Mouse (Mus musculus) intestine, embryonic 15.5 days (tissue): Measurements from ENCODE around the gene Erp27. TPM values are rescaled to one million over a fixed set of nuclear protein-coding genes. Genes with fewer than 3 reads are reported as not detected.

Source experiments
- ATAC-seq: fragments of 200-750 bp; cut with Nextera tagmentation; 2 replicates; pipeline ENCODE4 v1.8.0; 2017; ENCODE audit warnings: moderate TSS enrichment, moderate library complexity
- H3K27ac ChIP-seq: fragments of 300-500 bp; sonication (generic); 2 replicates; pipeline ENCODE4 v1.5.1; 2015; ENCODE audit warnings: mild to moderate bottlenecking, inconsistent platforms
- H3K27me3 ChIP-seq: fragments of 300-500 bp; sonication (generic); replicated peaks from 2 replicates; pipeline ENCODE4 v1.6.1; 2015; ENCODE audit warnings: inconsistent platforms
- H3K36me3 ChIP-seq: fragments of 300-500 bp; sonication (generic); 2 replicates; pipeline ENCODE4 v1.6.1; 2015; ENCODE audit warnings: inconsistent platforms
- H3K4me1 ChIP-seq: fragments of 300-500 bp; sonication (generic); replicated peaks from 2 replicates; pipeline ENCODE4 v1.6.1; 2015; ENCODE audit warnings: inconsistent platforms
- H3K4me2 ChIP-seq: fragments of 300-500 bp; sonication (generic); replicated peaks from 2 replicates; pipeline ENCODE4 v1.6.1; 2015; ENCODE audit warnings: mild to moderate bottlenecking, inconsistent platforms
- H3K4me3 ChIP-seq: fragments of 300-500 bp; sonication (generic); replicated peaks from 2 replicates; pipeline ENCODE4 v1.5.1; 2015; ENCODE audit warnings: inconsistent platforms
- H3K9ac ChIP-seq: fragments of 300-500 bp; sonication (generic); 2 replicates; pipeline ENCODE4 v1.6.1; 2015; ENCODE audit warnings: inconsistent platforms
- H3K9me3 ChIP-seq: fragments of 300-500 bp; sonication (generic); 2 replicates; pipeline ENCODE4 v1.6.1; 2016; ENCODE audit warnings: inconsistent platforms
- WGBS: fragments of 180-500 bp; shearing (Covaris S2); methylation state at CpG from one replicate; pipeline ENCODE4 v1.1.7; 2015; 5-methylcytosine and 5-hydroxymethylcytosine counted together
- polyA plus RNA-seq: library from polyadenylated mRNA; unstranded; fragments of >200 nt; fragmentation: Nextera tagmentation; extraction: Ambion mirVana; gene quantifications from 2 replicates; pipeline ENCODE4 v1.2.1, GENCODE M21; 2015

The Erp27 gene
- polyA plus RNA-seq, 1 experiment from 2014 or later, result 14.6 TPM

DNA sequence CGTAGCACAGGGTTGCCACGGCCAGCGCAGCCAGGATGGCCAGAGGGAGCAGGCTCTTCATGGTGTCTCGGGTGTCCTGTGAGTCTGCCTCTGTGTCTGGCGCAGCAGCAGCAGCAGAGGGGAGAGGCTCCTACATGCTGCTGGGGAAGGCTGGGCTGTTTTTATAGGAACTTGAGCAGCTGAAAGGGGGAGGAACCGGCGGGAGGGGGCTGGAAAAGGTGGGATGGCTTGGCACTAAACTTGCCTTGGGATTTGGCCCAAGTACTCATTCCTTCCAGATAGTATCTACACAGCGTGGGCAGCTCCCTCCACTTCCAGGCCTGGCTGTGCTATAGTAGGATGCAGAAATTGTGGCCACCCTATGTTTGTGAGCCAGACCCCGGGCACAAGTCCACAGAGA is 46.3 kb downstream of the Erp27 start, which contains the start of gene Mgp:
Gene Mgp (minus strand): TSS at position 154 of the 400 bp plus-strand sequence.
- 0 out of 2 replicates have a peak within 1 kb of the TSS, but pooled peaks have one; percentile 36 for H3K9ac ChIP-seq
- peak within 1 kb of the TSS; percentile 24 for H3K4me3 ChIP-seq
- H3K4me2 ChIP-seq, result peak within 1 kb of the TSS; percentile 38
- WGBS, result 39% methylated on average over 9 of the region's 9 CpGs
- 0 out of 2 replicates have a peak, but pooled peaks cover 13% of the 10 kb centered on the region for H3K4me1 ChIP-seq
- no peaks in the 10 kb centered on the region for H3K9me3 ChIP-seq
- H3K27ac ChIP-seq, result 0 out of 2 replicates have a peak within 1 kb of the TSS, but pooled peaks have one; percentile 36
- peak; percentile 53 for ATAC-seq
- no peaks in the 10 kb centered on the region for H3K27me3 ChIP-seq
- no peaks in the 10 kb centered on the region for H3K36me3 ChIP-seq

DNA sequence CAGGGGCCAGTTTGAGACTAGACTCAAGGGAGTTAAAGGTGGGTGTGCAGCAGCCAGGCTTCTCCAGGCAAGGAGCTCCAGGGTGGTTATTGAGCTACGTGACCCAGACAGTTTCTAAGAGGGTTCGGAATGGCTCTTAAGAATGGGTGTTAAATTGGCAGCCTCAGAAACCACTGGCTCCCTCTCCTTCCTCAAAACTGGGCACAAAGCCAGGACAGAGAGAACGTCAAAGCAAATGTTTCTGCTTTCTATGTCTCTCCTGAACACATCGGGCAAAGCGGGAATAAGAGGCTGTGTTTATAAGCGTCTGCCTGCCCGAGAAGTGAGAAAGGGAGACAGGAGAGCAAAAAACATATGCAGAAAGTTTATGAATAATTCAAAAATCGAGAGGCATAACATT is 47.4 kb downstream of the Erp27 start:
- Histone ChIP-seq H3K27me3 (no peaks in the 10 kb centered on the region), H3K9ac (no peak overlapping the region), H3K4me2 (peak overlapping the region; percentile 35), H3K9me3 (no peaks in the 10 kb centered on the region), H3K36me3 (no peaks in the 10 kb centered on the region), H3K4me3 (peak overlapping the region; percentile 10; the same call in 1 of the 2 replicates), H3K4me1 (0 out of 2 replicates have a peak, but pooled peaks cover 13% of the 10 kb centered on the region), H3K27ac (no peak overlapping the region)
- 31% methylated on average over 8 of the region's 8 CpGs for WGBS
- ATAC-seq, result no peak

DNA sequence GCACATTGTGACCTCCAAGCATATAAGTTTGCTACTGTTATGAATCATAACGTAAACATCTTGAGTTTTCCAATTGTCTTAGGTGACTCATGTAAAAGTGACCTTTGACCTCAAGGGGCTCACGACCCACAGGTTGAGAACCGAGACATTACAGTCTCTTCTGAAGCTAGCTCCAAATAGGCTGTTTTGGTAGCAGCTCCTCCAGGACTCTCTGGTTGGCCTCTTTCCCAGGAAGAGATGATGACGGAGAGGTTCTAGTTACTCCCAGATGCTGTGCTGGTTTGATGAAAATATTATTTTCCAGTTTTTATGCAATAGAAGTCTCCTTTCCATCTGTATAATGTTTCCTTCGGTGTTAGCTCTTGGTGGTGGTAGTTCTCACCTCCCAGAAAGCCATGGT is 53.1 kb downstream of the Erp27 start:
- H3K27me3 ChIP-seq, result no peaks in the 10 kb centered on the region
- no peaks in the 10 kb centered on the region for H3K9me3 ChIP-seq
- no peak for ATAC-seq
- no peak overlapping the region for H3K4me3 ChIP-seq
- no peaks in the 10 kb centered on the region for H3K36me3 ChIP-seq
- no peak overlapping the region for H3K4me2 ChIP-seq
- no peak overlapping the region for H3K27ac ChIP-seq
- H3K9ac ChIP-seq, result no peak overlapping the region
- H3K4me1 ChIP-seq, result peaks cover 7% of the 10 kb centered on the region; the same call in 1 of the 2 replicates
- WGBS, result 64% methylated on average over 5 of the region's 5 CpGs

DNA sequence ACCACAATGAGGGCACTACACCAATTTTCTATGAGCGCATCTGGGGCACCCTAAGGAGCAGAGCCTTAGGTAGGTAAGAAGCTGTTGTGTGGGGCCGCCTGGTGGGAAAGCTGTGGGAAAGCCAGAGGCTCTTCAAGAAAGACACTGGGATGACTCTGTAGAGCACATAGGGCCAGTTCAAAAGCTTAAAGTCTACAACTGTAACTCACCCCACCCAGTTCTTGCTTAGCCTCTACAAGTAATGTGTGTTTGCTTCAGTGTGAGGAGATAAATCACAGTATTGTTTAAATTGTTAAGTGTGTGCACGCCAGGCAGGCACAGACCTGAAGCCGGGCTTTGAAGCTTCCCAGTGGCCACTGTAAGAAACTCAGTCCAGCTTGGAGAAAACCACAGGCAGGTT is 55.8 kb downstream of the Erp27 start:
- Histone ChIP-seq H3K36me3 (no peaks in the 10 kb centered on the region), H3K4me2 (no peak overlapping the region), H3K27me3 (no peaks in the 10 kb centered on the region), H3K9me3 (no peaks in the 10 kb centered on the region), H3K4me3 (no peak overlapping the region), H3K9ac (no peak overlapping the region), H3K4me1 (peaks cover 5% of the 10 kb centered on the region; the same call in 1 of the 2 replicates), H3K27ac (no peak overlapping the region)
- 60% methylated on average over 4 of the region's 4 CpGs for WGBS
- no peak for ATAC-seq

DNA sequence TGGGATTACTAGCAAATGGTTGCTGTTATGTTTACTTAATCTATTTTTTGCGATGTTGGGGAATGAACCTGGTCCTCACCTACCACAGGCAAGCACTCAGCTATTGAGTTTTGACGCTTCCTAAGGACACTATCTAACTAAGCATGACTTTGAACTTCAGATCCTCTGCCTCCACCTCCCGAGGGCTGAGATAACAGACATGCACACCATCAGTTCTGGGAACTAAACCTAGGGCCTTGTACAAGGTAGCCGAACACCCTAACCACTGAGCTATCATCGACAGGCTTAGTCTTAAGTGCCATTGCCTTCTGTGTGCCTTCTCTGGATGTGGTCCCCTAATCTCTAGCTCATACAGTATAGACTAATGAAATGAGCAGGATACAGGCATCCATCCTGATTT is 56.6 kb downstream of the Erp27 start:
- Histone ChIP-seq H3K27ac (no peak overlapping the region), H3K4me3 (no peak overlapping the region), H3K4me2 (no peak overlapping the region), H3K9ac (no peak overlapping the region), H3K36me3 (no peaks in the 10 kb centered on the region), H3K27me3 (no peaks in the 10 kb centered on the region), H3K9me3 (no peaks in the 10 kb centered on the region), H3K4me1 (peaks cover 5% of the 10 kb centered on the region; the same call in 1 of the 2 replicates)
- ATAC-seq, result no peak
- WGBS, result 93% methylated on average over 5 of the region's 5 CpGs

DNA sequence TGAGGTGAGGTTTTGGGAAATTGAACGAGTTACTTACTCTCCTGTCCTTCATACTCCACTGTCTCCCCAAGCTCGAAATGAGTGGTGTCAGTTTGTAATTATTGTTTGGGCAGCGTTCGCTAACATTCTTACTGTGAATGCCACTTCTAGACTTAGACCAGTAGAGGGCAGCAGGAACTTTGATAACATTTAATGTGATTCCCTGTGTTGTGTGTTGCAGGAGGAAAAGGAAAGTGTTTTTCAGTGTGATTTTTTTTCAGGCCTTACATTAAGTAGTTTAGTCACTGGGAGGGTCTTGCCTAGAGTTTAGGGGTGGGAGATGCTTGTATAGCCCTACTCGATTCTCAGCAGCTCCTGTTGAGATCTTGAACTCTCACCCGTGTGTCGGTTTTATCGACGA is 61.0 kb downstream of the Erp27 start:
- Histone ChIP-seq H3K27ac (no peak overlapping the region), H3K36me3 (no peaks in the 10 kb centered on the region), H3K4me3 (no peak overlapping the region), H3K27me3 (no peaks in the 10 kb centered on the region), H3K4me2 (no peak overlapping the region), H3K9ac (no peak overlapping the region), H3K9me3 (no peaks in the 10 kb centered on the region), H3K4me1 (peaks cover 17% of the 10 kb centered on the region)
- 0 out of 2 replicates have a peak, but pooled peaks have one; percentile 15 for ATAC-seq
- 36% methylated on average over 9 of the region's 9 CpGs for WGBS

DNA sequence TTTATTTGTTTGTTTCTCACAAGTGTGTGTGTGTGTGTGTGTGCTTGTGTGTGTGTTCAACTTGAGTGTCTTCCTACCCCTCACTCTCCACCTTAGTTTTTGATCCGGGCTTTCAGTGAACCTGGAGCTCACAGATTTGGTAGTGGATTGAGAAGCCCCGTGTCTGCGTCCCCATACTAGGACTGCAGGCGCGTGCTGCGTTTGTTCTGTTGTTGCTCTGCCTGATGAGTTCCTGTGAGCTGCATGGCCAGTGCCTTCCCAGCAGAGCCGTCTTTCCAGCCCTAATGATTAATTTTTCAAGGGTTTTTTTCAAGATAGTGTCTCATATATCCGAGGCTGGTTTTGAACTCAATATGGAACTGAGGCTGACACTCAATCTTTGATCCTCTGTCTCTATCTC is 63.6 kb downstream of the Erp27 start:
- no peaks in the 10 kb centered on the region for H3K9me3 ChIP-seq
- peaks cover 14% of the 10 kb centered on the region for H3K4me1 ChIP-seq
- no peaks in the 10 kb centered on the region for H3K36me3 ChIP-seq
- no peak overlapping the region for H3K27ac ChIP-seq
- ATAC-seq, result no peak
- H3K27me3 ChIP-seq, result no peaks in the 10 kb centered on the region
- WGBS, result 34% methylated on average over 8 of the region's 8 CpGs
- no peak overlapping the region for H3K4me3 ChIP-seq
- no peak overlapping the region for H3K4me2 ChIP-seq
- no peak overlapping the region for H3K9ac ChIP-seq

DNA sequence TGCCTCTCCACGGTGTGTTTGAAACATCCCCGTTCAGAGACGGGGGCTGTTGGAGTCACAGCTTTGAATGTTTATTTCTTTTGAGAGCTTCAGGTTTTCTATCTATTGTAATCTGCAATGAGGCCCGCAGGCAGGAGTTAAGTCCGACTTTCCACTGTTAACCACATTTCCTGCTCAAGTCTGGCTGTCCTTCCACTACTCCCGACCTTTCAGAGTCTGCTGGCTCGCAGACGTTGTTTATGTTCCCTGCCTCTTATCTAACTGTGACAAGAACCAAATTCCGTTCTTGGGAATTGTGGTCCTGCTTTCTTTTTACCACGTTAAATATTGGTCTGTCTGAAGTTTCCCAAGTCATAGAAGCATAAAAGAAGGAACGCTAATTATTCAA is 64.1 kb downstream of the Erp27 start:
- 13% methylated on average over 11 of the region's 11 CpGs for WGBS
- no peaks in the 10 kb centered on the region for H3K36me3 ChIP-seq
- no peak overlapping the region for H3K9ac ChIP-seq
- H3K27ac ChIP-seq, result peak overlapping the region; percentile 73
- H3K4me1 ChIP-seq, result peaks cover 14% of the 10 kb centered on the region
- H3K9me3 ChIP-seq, result no peaks in the 10 kb centered on the region
- ATAC-seq, result peak; percentile 65
- peak overlapping the region; percentile 42 for H3K4me2 ChIP-seq
- no peak overlapping the region for H3K4me3 ChIP-seq
- H3K27me3 ChIP-seq, result no peaks in the 10 kb centered on the region

Other genes starting within 250 kb of the Erp27 start
- gene Gucy2c, start 140.4 kb downstream of the Erp27 start, polyA plus RNA-seq, result 72.4 and 75.1 TPM in 2 replicates
- 0.40 and 0.49 TPM in 2 replicates for gene Hist4h4, start 117.8 kb downstream of the Erp27 start, polyA plus RNA-seq
- 199 and 202 TPM in 2 replicates for gene H2afj, start 113.9 kb downstream of the Erp27 start, polyA plus RNA-seq
- gene BC049715, start 94.6 kb downstream of the Erp27 start, polyA plus RNA-seq, result 0.82 and 1.3 TPM in 2 replicates
- 85.1 and 92.7 TPM in 2 replicates for gene Wbp11, start 93.9 kb downstream of the Erp27 start, polyA plus RNA-seq
- gene Smco3, start 86.7 kb downstream of the Erp27 start, polyA plus RNA-seq, result 2.3 and 3.4 TPM in 2 replicates
- gene Art4, start 64.4 kb downstream of the Erp27 start, polyA plus RNA-seq, result 4.2 and 4.8 TPM in 2 replicates
- gene Mgp, start 46.4 kb downstream of the Erp27 start, polyA plus RNA-seq, result 121 and 122 TPM in 2 replicates
- not detected in 2 replicates for gene Pde6h, start 1.7 kb upstream of the Erp27 start, polyA plus RNA-seq
- 44.5 and 47.8 TPM in 2 replicates for gene Arhgdib, start 19.7 kb upstream of the Erp27 start, polyA plus RNA-seq
- 19.6 and 22.7 TPM in 2 replicates for gene Rerg, start 248.3 kb upstream of the Erp27 start, polyA plus RNA-seq